Mouse (Mus musculus) cerebellum, adult 2 months (tissue): Measurements from ENCODE around the gene Spint2.

Source experiments
- CTCF ChIP-seq: fragments of 200-500 bp; IDR thresholded peaks from 2 replicates; pipeline ENCODE4 v1.5.1; 2011; ENCODE audit warnings: low read depth, mild to moderate bottlenecking, control low read depth, low read length, moderate library complexity, borderline replicate concordance; ENCODE audit not compliant: insufficient read depth
- POLR2A ChIP-seq: fragments of 200-500 bp; IDR thresholded peaks from 2 replicates; pipeline ENCODE4 v1.6.1; 2011; ENCODE audit warnings: low read length, control low read depth, borderline replicate concordance; ENCODE audit not compliant: insufficient read depth

- TF ChIP-seq POLR2A (no peak), CTCF (no peak)
Measured at GRCm38 (mm10) chr7:29214846-29215245, 66.9 kb downstream of the Spint2 start.
